Mouse (Mus musculus): ENCODE results near the gene BC024978.

The BC024978 gene

GRCm38 (mm10) chr7:27195681-27196611, at the start of gene BC024978, which contains the start of gene Snrpa:
Gene BC024978 (plus strand): TSS chr7:27195781.
Gene Snrpa (minus strand): TSS chr7:27196271.
- DNase-seq (ENCODE audit: low spot score): peak; percentile 99

GRCm38 (mm10) chr7:27153205-27153764, 42.3 kb upstream of the BC024978 start, which contains the start of gene Cyp2t4:
Gene Cyp2t4 (plus strand): TSS chr7:27153714.
- DNase-seq (ENCODE audit: low spot score): no peak

GRCm38 (mm10) chr7:27156005-27156404, 39.6 kb upstream of the BC024978 start:
- peak; percentile 56 for DNase-seq (ENCODE audit: low spot score)

GRCm38 (mm10) chr7:27158171-27158570, 37.4 kb upstream of the BC024978 start:
- DNase-seq (ENCODE audit: low spot score): no peak

- no peak for DNase-seq (ENCODE audit: low spot score)
Observed at GRCm38 (mm10) chr7:27159256-27159655, 36.3 kb upstream of the BC024978 start.

GRCm38 (mm10) chr7:27159882-27160281, 35.7 kb upstream of the BC024978 start:
- DNase-seq (ENCODE audit: low spot score): peak; percentile 91

GRCm38 (mm10) chr7:27160921-27161320, 34.7 kb upstream of the BC024978 start:
- DNase-seq (ENCODE audit: low spot score): no peak

- no peak for DNase-seq (ENCODE audit: low spot score)
Observed at GRCm38 (mm10) chr7:27161744-27162143, 33.8 kb upstream of the BC024978 start.

GRCm38 (mm10) chr7:27162780-27163449, 32.7 kb upstream of the BC024978 start:
- no peak for DNase-seq (ENCODE audit: low spot score)

- DNase-seq (ENCODE audit: low spot score): no peak
Observed at GRCm38 (mm10) chr7:27163450-27163805, 32.2 kb upstream of the BC024978 start.

- peak; percentile 47 for DNase-seq (ENCODE audit: low spot score)
Observed at GRCm38 (mm10) chr7:27164112-27164947, 31.3 kb upstream of the BC024978 start.

- DNase-seq (ENCODE audit: low spot score): peak; percentile 50
Observed at GRCm38 (mm10) chr7:27165007-27165655, 30.4 kb upstream of the BC024978 start.

- no peak for DNase-seq (ENCODE audit: low spot score)
Observed at GRCm38 (mm10) chr7:27165696-27166095, 29.9 kb upstream of the BC024978 start.

GRCm38 (mm10) chr7:27166229-27166613, 29.4 kb upstream of the BC024978 start:
- DNase-seq (ENCODE audit: low spot score): peak; percentile 82

- peak; percentile 95 for DNase-seq (ENCODE audit: low spot score)
Observed at GRCm38 (mm10) chr7:27166614-27167474, 28.7 kb upstream of the BC024978 start, which contains the start of gene Egln2. Gene Egln2 (minus strand): TSS chr7:27166802.

GRCm38 (mm10) chr7:27167475-27168094, 28.0 kb upstream of the BC024978 start:
- no peak for DNase-seq (ENCODE audit: low spot score)

GRCm38 (mm10) chr7:27168371-27168770, 27.2 kb upstream of the BC024978 start:
- DNase-seq (ENCODE audit: low spot score): no peak

- no peak for DNase-seq (ENCODE audit: low spot score)
Observed at GRCm38 (mm10) chr7:27170981-27171380, 24.6 kb upstream of the BC024978 start.

- DNase-seq (ENCODE audit: low spot score): no peak
Observed at GRCm38 (mm10) chr7:27174496-27174895, 21.1 kb upstream of the BC024978 start.

- DNase-seq (ENCODE audit: low spot score): no peak
Observed at GRCm38 (mm10) chr7:27174896-27175295, 20.7 kb upstream of the BC024978 start.

Data from layer of hippocampus, adult 11-12 months (tissue).